Mouse (Mus musculus) heart, embryonic 16.5 days (tissue): Measurements from ENCODE around the gene Rgp1. TPM values are rescaled to one million over a fixed set of nuclear protein-coding genes. Genes with fewer than 3 reads are reported as not detected.

Source experiments
- ATAC-seq: fragments of 200-750 bp; cut with Nextera tagmentation; replicated peaks from 2 replicates; pipeline ENCODE4 v1.8.0; 2017; ENCODE audit warnings: moderate number of reproducible peaks; ENCODE audit not compliant: insufficient read depth, low FRiP score; ENCODE audit errors: extremely low read depth
- H3K27ac ChIP-seq: fragments of 300-500 bp; sonication (generic); 2 replicates; pipeline ENCODE4 v1.5.1; 2014; ENCODE audit warnings: mild to moderate bottlenecking, low read length, control low read depth, moderate library complexity
- H3K27me3 ChIP-seq: fragments of 300-500 bp; sonication (generic); 2 replicates; pipeline ENCODE4 v1.6.1; 2014; ENCODE audit warnings: low read length, mixed read lengths; ENCODE audit not compliant: control insufficient read depth, insufficient read depth
- H3K36me3 ChIP-seq: fragments of 300-500 bp; sonication (generic); 2 replicates; pipeline ENCODE4 v1.6.1; 2014; ENCODE audit not compliant: control insufficient read depth, insufficient read depth
- H3K4me1 ChIP-seq: fragments of 300-500 bp; sonication (generic); 2 replicates; pipeline ENCODE4 v1.6.1; 2014; ENCODE audit warnings: low read length, mixed read lengths; ENCODE audit not compliant: control insufficient read depth, insufficient read depth
- H3K4me2 ChIP-seq: fragments of 300-500 bp; sonication (generic); 2 replicates; pipeline ENCODE4 v1.6.1; 2014; ENCODE audit warnings: low read depth, mild to moderate bottlenecking, control low read depth, low read length
- H3K4me3 ChIP-seq: fragments of 300-500 bp; sonication (generic); 2 replicates; pipeline ENCODE4 v1.5.1; 2014; ENCODE audit warnings: mild to moderate bottlenecking, control low read depth, low read length
- H3K9ac ChIP-seq: fragments of 300-500 bp; sonication (generic); 2 replicates; pipeline ENCODE4 v1.6.1; 2014; ENCODE audit warnings: low read length, control low read depth
- H3K9me3 ChIP-seq: fragments of 300-500 bp; sonication (generic); replicated peaks from 2 replicates; pipeline ENCODE4 v1.6.1; 2016; ENCODE audit warnings: low read length; ENCODE audit not compliant: control insufficient read depth
- WGBS: fragments of 180-500 bp; shearing (Covaris S2); extraction: QIAGEN DNeasy Blood & Tissue Kit; methylation state at CpG from one replicate; pipeline ENCODE4 v1.1.7; 2014; 5-methylcytosine and 5-hydroxymethylcytosine counted together
- microRNA-seq: library from miRNA; unstranded; fragments of <30 nt; microRNA quantifications from one replicate; pipeline ENCODE4, GENCODE M21; 2017
- polyA plus RNA-seq: library from polyadenylated mRNA; unstranded; fragments of >200 nt; fragmentation: Nextera tagmentation; extraction: Ambion mirVana; gene quantifications from 2 replicates; pipeline ENCODE4 v1.2.1, GENCODE M21; 2015

Gene Rgp1
- polyA plus RNA-seq, 1 experiment from 2014 or later = 21.7 TPM

DNA sequence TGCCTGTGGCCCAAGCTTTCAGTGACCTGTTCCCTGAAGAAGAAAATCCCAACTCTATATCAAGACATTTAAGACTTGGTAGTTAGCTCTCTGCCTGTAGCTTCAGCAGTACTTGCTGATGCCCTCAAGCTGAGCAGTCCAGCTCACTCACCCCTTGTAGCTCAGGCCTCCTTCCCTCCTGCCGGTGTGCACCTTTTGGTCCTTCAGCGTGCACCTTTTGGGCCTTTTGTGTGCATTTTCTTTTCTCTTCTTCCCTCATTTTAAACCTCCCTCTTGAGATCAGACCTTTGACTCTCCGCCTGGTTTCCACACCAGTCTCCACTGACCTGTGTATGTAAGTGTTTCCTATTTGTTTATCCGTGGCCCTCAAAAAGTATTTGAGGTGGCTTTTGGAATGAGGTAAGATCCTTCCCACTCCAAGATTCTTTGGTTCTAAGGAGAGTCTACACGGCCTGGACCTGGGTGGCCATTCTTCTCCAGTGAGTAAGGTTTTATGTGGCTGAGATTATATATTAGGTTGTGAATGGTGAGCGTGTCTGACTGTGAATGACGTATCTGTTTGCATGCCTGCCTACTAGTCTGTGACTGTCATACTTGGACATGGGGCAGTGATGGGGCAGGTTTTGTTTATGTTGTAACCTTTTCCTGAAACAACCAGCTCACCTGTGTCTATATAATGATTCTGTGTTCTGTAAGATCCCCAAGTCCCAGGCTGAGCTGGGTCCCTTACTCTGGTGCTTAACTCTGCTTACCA is 56.3 kb downstream of the Rgp1 start:
- no peaks in the 10 kb centered on the region for H3K27me3 ChIP-seq
- H3K4me1 ChIP-seq = peaks cover 23% of the 10 kb centered on the region
- H3K27ac ChIP-seq = no peak overlapping the region
- 86% methylated on average over 7 of the region's 7 CpGs for WGBS
- H3K9me3 ChIP-seq = no peaks in the 10 kb centered on the region
- no peak overlapping the region for H3K9ac ChIP-seq
- H3K4me2 ChIP-seq = no peak overlapping the region
- H3K36me3 ChIP-seq = no peaks in the 10 kb centered on the region
- no peak for ATAC-seq
- no peak overlapping the region for H3K4me3 ChIP-seq

DNA sequence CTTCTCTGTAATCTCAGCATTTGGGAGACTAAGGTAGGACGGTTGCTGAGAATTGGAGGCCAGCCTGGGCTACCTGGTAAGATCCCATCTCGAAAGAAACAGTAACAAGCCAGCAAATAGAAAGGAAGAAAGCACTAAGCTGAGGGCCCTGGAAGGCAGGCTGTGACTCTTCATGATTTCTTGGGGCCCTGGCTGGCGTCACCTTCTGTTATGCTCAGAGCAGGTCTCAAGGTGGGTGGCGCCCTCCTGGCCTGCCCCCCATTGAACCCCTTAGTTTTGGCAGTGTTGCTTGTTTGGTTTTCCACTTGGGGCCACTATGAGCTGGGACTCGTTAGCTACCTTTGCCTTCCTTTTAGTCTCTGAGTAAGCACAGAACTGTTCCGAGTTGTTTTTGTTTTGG is 58.2 kb downstream of the Rgp1 start:
- Histone ChIP-seq H3K9ac (no peak overlapping the region), H3K27me3 (no peaks in the 10 kb centered on the region), H3K4me2 (no peak overlapping the region), H3K27ac (no peak overlapping the region), H3K36me3 (no peaks in the 10 kb centered on the region), H3K4me1 (peaks cover 16% of the 10 kb centered on the region), H3K9me3 (no peaks in the 10 kb centered on the region), H3K4me3 (no peak overlapping the region)
- WGBS = 80% methylated on average over 6 of the region's 6 CpGs
- ATAC-seq = no peak

Small RNAs within 50 kb of the gene (microRNA-seq; reads per million reads assigned to microRNA genes)
- gene Gm25262 = 1.2 reads per million

Other genes starting within 250 kb of the Rgp1 start
- gene Rusc2, start 196.7 kb upstream of the Rgp1 start, polyA plus RNA-seq = 12.4 and 17.2 TPM in 2 replicates
- 0.21 and 0.31 TPM in 2 replicates for gene Fam166b, start 149.6 kb upstream of the Rgp1 start, polyA plus RNA-seq
- 1.6 and 4.9 TPM in 2 replicates for gene Tesk1, start 136.8 kb upstream of the Rgp1 start, polyA plus RNA-seq
- gene Cd72, start 124.1 kb upstream of the Rgp1 start, polyA plus RNA-seq = 3.2 and 4.3 TPM in 2 replicates
- gene Sit1, start 95.0 kb upstream of the Rgp1 start, polyA plus RNA-seq = 2.0 and 3.9 TPM in 2 replicates
- 76.9 and 81.5 TPM in 2 replicates for gene Ccdc107, start 85.8 kb upstream of the Rgp1 start, polyA plus RNA-seq
- 38.9 and 43.4 TPM in 2 replicates for gene Arhgef39, start 79.0 kb upstream of the Rgp1 start, polyA plus RNA-seq
- 3.5 and 3.8 TPM in 2 replicates for gene Car9, start 71.7 kb upstream of the Rgp1 start, polyA plus RNA-seq
- 162 and 177 TPM in 2 replicates for gene Tpm2, start 55.0 kb upstream of the Rgp1 start, polyA plus RNA-seq
- 60.3 and 61.8 TPM in 2 replicates for gene Creb3, start 16.4 kb upstream of the Rgp1 start, polyA plus RNA-seq
- 68.7 and 80.0 TPM in 2 replicates for gene Tln1, start 16.0 kb upstream of the Rgp1 start, polyA plus RNA-seq
- gene Gba2, start 158 bp downstream of the Rgp1 start, polyA plus RNA-seq = 22.7 TPM in 2 replicates
- gene Msmp, start 5.8 kb downstream of the Rgp1 start, polyA plus RNA-seq = 0.89 and 1.1 TPM in 2 replicates
- gene Npr2, start 53.2 kb downstream of the Rgp1 start, polyA plus RNA-seq = 9.1 and 9.7 TPM in 2 replicates
- 1.2 and 1.3 TPM in 2 replicates for gene Spag8, start 74.9 kb downstream of the Rgp1 start, polyA plus RNA-seq
- 172 and 185 TPM in 2 replicates for gene Hint2, start 77.8 kb downstream of the Rgp1 start, polyA plus RNA-seq
- 3.6 and 3.9 TPM in 2 replicates for gene Tmem8b, start 90.3 kb downstream of the Rgp1 start, polyA plus RNA-seq
- 1.6 and 2.9 TPM in 2 replicates for gene Fam221b, start 90.4 kb downstream of the Rgp1 start, polyA plus RNA-seq
- gene Olfr70, start 122.1 kb downstream of the Rgp1 start, polyA plus RNA-seq = not detected in 2 replicates
- gene Olfr71, start 131.5 kb downstream of the Rgp1 start, polyA plus RNA-seq = not detected in 2 replicates
- 1.4 and 1.7 TPM in 2 replicates for gene Hrct1, start 148.5 kb downstream of the Rgp1 start, polyA plus RNA-seq
- gene Spaar, start 151.3 kb downstream of the Rgp1 start, polyA plus RNA-seq = 0.42 and 0.54 TPM in 2 replicates
- not detected in 2 replicates for gene Olfr159, start 192.3 kb downstream of the Rgp1 start, polyA plus RNA-seq
- not detected in 2 replicates for gene Olfr156, start 245.2 kb downstream of the Rgp1 start, polyA plus RNA-seq